Mouse (Mus musculus): ENCODE measurements around the gene Fgfr2.

Fgfr2 gene

GRCm38 (mm10) chr7:132214031-132214430 is 909.1 kb downstream of the Fgfr2 start:
- Histone ChIP-seq H3K36me3 (ENCODE audit: control insufficient read depth, insufficient read depth, low read length, poor library complexity, severe bottlenecking) (no peaks in the 10 kb centered on the region), H3K27me3 (ENCODE audit: control insufficient read depth, insufficient read depth, low read length, poor library complexity, severe bottlenecking) (no peaks in the 10 kb centered on the region; the same call in 1 of the 2 replicates)
- DNase-seq (ENCODE audit: low read depth, low spot score): no peak

- peak; percentile 21 for DNase-seq (ENCODE audit: low read depth, low spot score)
- peaks cover 3% of the 10 kb centered on the region; the same call in 1 of the 2 replicates for H3K27me3 ChIP-seq (ENCODE audit: control insufficient read depth, insufficient read depth, low read length, poor library complexity, severe bottlenecking)
- no peaks in the 10 kb centered on the region for H3K36me3 ChIP-seq (ENCODE audit: control insufficient read depth, insufficient read depth, low read length, poor library complexity, severe bottlenecking)
Measured at GRCm38 (mm10) chr7:132213460-132213859, 909.7 kb downstream of the Fgfr2 start.

GRCm38 (mm10) chr7:132211920-132212701 is 911.0 kb downstream of the Fgfr2 start:
- H3K36me3 ChIP-seq (ENCODE audit: control insufficient read depth, insufficient read depth, low read length, poor library complexity, severe bottlenecking): no peaks in the 10 kb centered on the region
- no peak for DNase-seq (ENCODE audit: low read depth, low spot score)
- H3K27me3 ChIP-seq (ENCODE audit: control insufficient read depth, insufficient read depth, low read length, poor library complexity, severe bottlenecking): peaks cover 3% of the 10 kb centered on the region; the same call in 1 of the 2 replicates

- H3K36me3 ChIP-seq (ENCODE audit: control insufficient read depth, insufficient read depth, low read length, poor library complexity, severe bottlenecking): no peaks in the 10 kb centered on the region
- peaks cover 3% of the 10 kb centered on the region; the same call in 1 of the 2 replicates for H3K27me3 ChIP-seq (ENCODE audit: control insufficient read depth, insufficient read depth, low read length, poor library complexity, severe bottlenecking)
- DNase-seq (ENCODE audit: low read depth, low spot score): no peak
Measured at GRCm38 (mm10) chr7:132210616-132211015, 912.5 kb downstream of the Fgfr2 start.

GRCm38 (mm10) chr7:132208946-132209651 is 914.1 kb downstream of the Fgfr2 start:
- peaks cover 3% of the 10 kb centered on the region; the same call in 1 of the 2 replicates for H3K27me3 ChIP-seq (ENCODE audit: control insufficient read depth, insufficient read depth, low read length, poor library complexity, severe bottlenecking)
- DNase-seq (ENCODE audit: low read depth, low spot score): no peak
- no peaks in the 10 kb centered on the region for H3K36me3 ChIP-seq (ENCODE audit: control insufficient read depth, insufficient read depth, low read length, poor library complexity, severe bottlenecking)

GRCm38 (mm10) chr7:132204073-132204612 is 919.0 kb downstream of the Fgfr2 start:
- no peak for DNase-seq (ENCODE audit: low read depth, low spot score)
- Histone ChIP-seq H3K27me3 (ENCODE audit: control insufficient read depth, insufficient read depth, low read length, poor library complexity, severe bottlenecking) (peaks cover 3% of the 10 kb centered on the region; the same call in 1 of the 2 replicates), H3K36me3 (ENCODE audit: control insufficient read depth, insufficient read depth, low read length, poor library complexity, severe bottlenecking) (no peaks in the 10 kb centered on the region)

- no peaks in the 10 kb centered on the region for H3K27me3 ChIP-seq (ENCODE audit: control insufficient read depth, insufficient read depth, low read length, poor library complexity, severe bottlenecking)
- no peak for DNase-seq (ENCODE audit: low read depth, low spot score)
- H3K36me3 ChIP-seq (ENCODE audit: control insufficient read depth, insufficient read depth, low read length, poor library complexity, severe bottlenecking): no peaks in the 10 kb centered on the region
Measured at GRCm38 (mm10) chr7:132199686-132200085, 923.5 kb downstream of the Fgfr2 start.

- DNase-seq (ENCODE audit: low read depth, low spot score): no peak
- H3K27me3 ChIP-seq (ENCODE audit: control insufficient read depth, insufficient read depth, low read length, poor library complexity, severe bottlenecking): no peaks in the 10 kb centered on the region
- H3K36me3 ChIP-seq (ENCODE audit: control insufficient read depth, insufficient read depth, low read length, poor library complexity, severe bottlenecking): no peaks in the 10 kb centered on the region
Measured at GRCm38 (mm10) chr7:132198806-132199205, 924.3 kb downstream of the Fgfr2 start.

- DNase-seq (ENCODE audit: low read depth, low spot score): no peak
- Histone ChIP-seq H3K36me3 (ENCODE audit: control insufficient read depth, insufficient read depth, low read length, poor library complexity, severe bottlenecking) (no peaks in the 10 kb centered on the region), H3K27me3 (ENCODE audit: control insufficient read depth, insufficient read depth, low read length, poor library complexity, severe bottlenecking) (no peaks in the 10 kb centered on the region)
Measured at GRCm38 (mm10) chr7:132197817-132198475, 925.2 kb downstream of the Fgfr2 start.

- DNase-seq (ENCODE audit: low read depth, low spot score): no peak
- H3K27me3 ChIP-seq (ENCODE audit: control insufficient read depth, insufficient read depth, low read length, poor library complexity, severe bottlenecking): no peaks in the 10 kb centered on the region
- no peaks in the 10 kb centered on the region for H3K36me3 ChIP-seq (ENCODE audit: control insufficient read depth, insufficient read depth, low read length, poor library complexity, severe bottlenecking)
Measured at GRCm38 (mm10) chr7:132196581-132196980, 926.6 kb downstream of the Fgfr2 start.

- Histone ChIP-seq H3K27me3 (ENCODE audit: control insufficient read depth, insufficient read depth, low read length, poor library complexity, severe bottlenecking) (no peaks in the 10 kb centered on the region), H3K36me3 (ENCODE audit: control insufficient read depth, insufficient read depth, low read length, poor library complexity, severe bottlenecking) (no peaks in the 10 kb centered on the region)
- DNase-seq (ENCODE audit: low read depth, low spot score): no peak
Measured at GRCm38 (mm10) chr7:132193606-132194005, 929.5 kb downstream of the Fgfr2 start.

GRCm38 (mm10) chr7:132187456-132187855 is 935.7 kb downstream of the Fgfr2 start:
- DNase-seq (ENCODE audit: low read depth, low spot score): no peak
- no peaks in the 10 kb centered on the region for H3K36me3 ChIP-seq (ENCODE audit: control insufficient read depth, insufficient read depth, low read length, poor library complexity, severe bottlenecking)
- no peaks in the 10 kb centered on the region for H3K27me3 ChIP-seq (ENCODE audit: control insufficient read depth, insufficient read depth, low read length, poor library complexity, severe bottlenecking)

GRCm38 (mm10) chr7:132183892-132184404 is 939.2 kb downstream of the Fgfr2 start:
- no peak for DNase-seq (ENCODE audit: low read depth, low spot score)
- no peaks in the 10 kb centered on the region for H3K27me3 ChIP-seq (ENCODE audit: control insufficient read depth, insufficient read depth, low read length, poor library complexity, severe bottlenecking)
- no peaks in the 10 kb centered on the region for H3K36me3 ChIP-seq (ENCODE audit: control insufficient read depth, insufficient read depth, low read length, poor library complexity, severe bottlenecking)

GRCm38 (mm10) chr7:132181586-132182198 is 941.5 kb downstream of the Fgfr2 start:
- Histone ChIP-seq H3K36me3 (ENCODE audit: control insufficient read depth, insufficient read depth, low read length, poor library complexity, severe bottlenecking) (no peaks in the 10 kb centered on the region), H3K27me3 (ENCODE audit: control insufficient read depth, insufficient read depth, low read length, poor library complexity, severe bottlenecking) (no peaks in the 10 kb centered on the region)

More at GRCm38 (mm10) chr7:132181586-132182198, 941.5 kb downstream of the Fgfr2 start:
- DNase-seq (ENCODE audit: low read depth, low spot score): no peak
